Mouse (Mus musculus) mouse trophoblast stem cell (cell line): ENCODE data around the gene Gm20388.

Source experiments
- in situ Hi-C, 2 experiments: fragments of 300-500 bp; cut with MseI, MboI; formaldehyde crosslinking; loops; 2 replicates in 1 of 2; 3 replicates in 1 of 2; pipeline ENCODE4 v1.15.1; 2025

The Gm20388 gene

DNA sequence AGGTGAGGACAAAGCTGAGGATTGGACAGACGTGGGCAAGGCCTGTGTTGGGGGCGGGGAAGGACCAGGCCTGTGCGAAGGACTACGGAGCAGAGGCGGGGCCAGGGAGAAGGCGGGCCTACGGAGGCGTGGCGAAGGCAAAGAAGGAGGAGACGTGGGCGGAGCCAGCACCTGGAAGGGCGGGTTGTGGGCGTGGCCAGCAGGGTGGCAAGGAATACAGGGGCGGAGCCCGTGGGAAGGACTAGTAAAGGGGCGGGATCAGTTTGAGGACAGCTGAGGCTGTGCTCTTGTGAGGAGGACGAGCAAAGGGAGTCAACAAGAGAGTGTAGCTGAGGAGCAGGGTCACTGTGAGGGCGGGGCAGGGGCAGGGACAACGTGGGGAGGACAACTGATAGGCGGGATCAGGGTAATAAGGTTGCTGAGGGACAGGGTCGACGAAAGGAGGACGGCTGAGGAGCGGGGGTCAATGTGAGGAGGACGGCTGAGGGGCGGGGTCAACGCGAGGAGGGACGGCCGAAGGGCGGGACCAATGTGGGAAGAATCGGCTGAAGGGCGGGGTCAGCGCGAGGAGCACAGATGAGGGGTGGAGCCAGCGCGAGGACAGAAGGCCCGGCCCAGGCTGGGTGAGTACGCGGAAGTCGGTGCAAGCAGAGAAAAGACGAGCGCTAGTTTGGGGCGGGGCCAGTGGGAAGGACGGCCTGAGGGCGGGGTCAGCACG is 2370.8 kb downstream of the Gm20388 start:
- in situ Hi-C loops: loop anchor here in 1 of 2 experiments (5.0 kb wide), 1 partner anchor 41 kb away; no protein-coding TSS in a partner anchor

- in situ Hi-C loops: loop anchor here in 1 of 2 experiments (5.0 kb wide), 1 partner anchor 40 kb away; no protein-coding TSS in a partner anchor
Observed at GRCm38 (mm10) chr8:122282035-122282358, 2371.4 kb downstream of the Gm20388 start, which contains the start of gene Zfpm1. Zfpm1 (plus strand) TSS chr8:122282141.

DNA sequence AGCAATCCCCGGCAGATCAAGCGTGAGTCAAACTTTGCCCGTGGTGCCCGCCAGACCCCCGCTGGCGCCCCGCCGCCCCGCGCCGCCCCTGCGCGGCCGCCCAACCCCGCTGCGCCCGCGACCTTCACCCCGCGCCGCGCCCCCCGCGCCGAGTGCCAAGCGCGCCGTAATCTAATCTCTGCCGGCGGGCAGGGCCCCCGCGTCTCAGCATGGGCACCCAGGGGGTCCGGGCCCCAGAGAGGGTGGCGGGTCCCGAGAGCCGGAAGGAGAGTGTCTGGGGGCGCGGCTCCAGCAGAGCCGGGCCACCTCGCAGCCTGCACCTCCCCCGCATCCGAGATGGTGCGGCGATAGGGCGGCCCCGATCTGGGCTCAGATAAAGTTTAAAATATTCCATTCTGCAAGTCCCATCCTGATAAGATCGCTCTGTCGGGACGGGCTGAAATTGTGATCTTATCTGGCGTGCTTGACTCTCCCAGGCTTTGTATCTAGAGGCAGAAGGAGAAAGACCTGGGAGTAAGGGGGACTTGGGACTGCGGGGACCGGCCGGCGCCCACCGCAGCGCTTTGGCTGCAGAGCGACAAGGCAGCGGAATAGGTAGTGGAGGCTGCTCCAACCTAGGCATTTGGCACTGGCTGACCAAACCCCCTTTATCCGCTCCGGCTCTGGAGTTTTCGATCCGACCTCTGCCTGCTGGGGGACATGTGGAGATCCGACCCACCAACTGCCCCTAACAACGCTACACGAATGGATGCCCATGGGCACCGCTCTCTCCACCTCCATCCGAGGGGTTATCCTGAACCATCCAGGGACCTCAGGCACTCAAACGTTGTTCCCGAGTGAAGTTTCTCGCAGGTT is 2372.1 kb downstream of the Gm20388 start:
- in situ Hi-C loops: loop anchor here in 1 of 2 experiments (5.0 kb wide), 1 partner anchor 40 kb away; no protein-coding TSS in a partner anchor

DNA sequence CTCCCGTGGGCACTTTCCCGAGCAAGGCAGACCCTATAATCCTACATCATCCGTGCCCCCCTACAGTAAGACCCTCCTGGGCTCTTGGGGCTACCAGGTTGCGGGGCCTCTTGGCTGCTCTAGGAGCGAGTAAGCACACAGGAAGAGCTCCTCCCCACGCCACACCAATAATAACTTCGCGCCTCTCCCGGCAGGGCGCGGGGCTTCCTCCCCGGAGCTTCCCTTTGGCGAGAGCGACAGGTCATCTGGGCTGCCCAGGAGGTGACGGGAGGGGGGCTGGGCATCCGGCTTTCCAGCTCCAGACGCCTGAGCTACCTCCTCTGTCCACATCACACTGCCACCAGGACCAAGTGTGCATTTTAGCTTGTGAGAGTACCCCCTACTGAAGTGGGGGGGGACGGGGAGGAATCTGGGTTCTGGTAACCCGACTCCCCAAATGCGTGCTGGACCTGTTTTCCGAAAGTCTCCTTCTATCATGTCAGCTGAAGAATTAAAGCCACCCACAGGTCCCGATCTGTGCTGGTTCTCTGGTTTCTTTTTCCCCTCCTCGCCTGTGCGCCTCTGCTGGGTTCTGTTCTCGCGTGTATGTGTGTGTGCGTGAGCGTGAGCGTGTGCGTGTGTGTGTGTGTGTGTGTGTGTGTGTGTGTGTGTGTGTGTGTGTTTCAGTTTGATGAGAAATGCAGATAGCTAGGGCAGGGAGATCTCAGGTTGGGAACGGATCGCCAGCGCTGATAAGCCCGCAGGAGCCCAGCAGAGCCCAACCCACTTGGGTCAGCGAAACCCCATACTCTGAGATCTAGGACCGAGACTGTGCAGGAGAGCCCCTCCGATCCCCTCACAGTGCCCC is 2372.9 kb downstream of the Gm20388 start:
- in situ Hi-C loops: loop anchor here in 1 of 2 experiments (5.0 kb wide), 1 partner anchor 39 kb away; no protein-coding TSS in a partner anchor

- in situ Hi-C loops: loop anchor here in 1 of 2 experiments (5.0 kb wide), 1 partner anchor 38 kb away; no protein-coding TSS in a partner anchor
Observed at GRCm38 (mm10) chr8:122284203-122284658, 2373.6 kb downstream of the Gm20388 start.

- in situ Hi-C loops: loop anchor here in 1 of 2 experiments (5.0 kb wide), 1 partner anchor 38 kb away; no protein-coding TSS in a partner anchor
Observed at GRCm38 (mm10) chr8:122284659-122285261, 2374.1 kb downstream of the Gm20388 start.

GRCm38 (mm10) chr8:122285727-122286126 is 2375.1 kb downstream of the Gm20388 start:
- in situ Hi-C loops: no loop called here

GRCm38 (mm10) chr8:122286899-122287298 is 2376.3 kb downstream of the Gm20388 start:
- in situ Hi-C loops: no loop called here

DNA sequence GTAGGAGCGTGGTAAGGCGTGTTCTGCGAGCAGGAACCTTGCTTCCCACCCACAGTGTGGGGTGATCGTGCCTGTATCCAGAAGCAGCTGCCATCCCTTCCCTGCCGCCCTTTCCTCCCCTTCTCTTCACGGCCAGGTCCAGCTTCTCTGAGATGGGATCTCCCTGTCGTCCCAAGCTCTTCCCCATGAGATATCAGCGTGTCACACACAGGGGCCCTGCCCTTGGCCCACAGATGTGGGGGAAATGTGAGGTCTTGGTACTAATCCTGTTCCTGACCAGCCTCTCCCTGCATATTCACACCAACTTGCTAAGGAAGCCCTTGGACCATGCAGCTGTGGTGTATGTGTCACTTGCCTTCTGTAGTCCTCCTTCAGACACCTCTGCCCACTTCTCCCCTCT is 2377.1 kb downstream of the Gm20388 start:
- in situ Hi-C loops: no loop called here

DNA sequence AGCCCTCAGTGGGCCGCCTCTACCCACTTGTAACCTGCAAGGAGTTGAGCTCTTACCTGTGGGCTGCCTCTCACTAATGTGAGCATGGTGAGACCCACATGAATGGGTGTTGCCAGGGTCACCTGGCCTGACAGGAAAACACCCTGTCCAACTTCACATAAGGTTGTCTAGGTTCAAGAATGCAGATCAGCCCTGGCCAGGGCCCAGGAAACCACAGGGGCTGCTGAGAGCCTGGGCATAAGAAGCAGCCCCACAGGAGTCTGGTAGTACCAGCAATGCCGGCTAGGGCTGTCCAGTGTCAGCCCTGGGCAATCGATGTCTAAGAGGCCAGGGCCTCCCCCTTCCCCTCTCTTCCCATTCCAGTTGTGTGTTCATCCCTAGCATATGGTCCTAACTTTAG is 2377.7 kb downstream of the Gm20388 start:
- in situ Hi-C loops: no loop called here

DNA sequence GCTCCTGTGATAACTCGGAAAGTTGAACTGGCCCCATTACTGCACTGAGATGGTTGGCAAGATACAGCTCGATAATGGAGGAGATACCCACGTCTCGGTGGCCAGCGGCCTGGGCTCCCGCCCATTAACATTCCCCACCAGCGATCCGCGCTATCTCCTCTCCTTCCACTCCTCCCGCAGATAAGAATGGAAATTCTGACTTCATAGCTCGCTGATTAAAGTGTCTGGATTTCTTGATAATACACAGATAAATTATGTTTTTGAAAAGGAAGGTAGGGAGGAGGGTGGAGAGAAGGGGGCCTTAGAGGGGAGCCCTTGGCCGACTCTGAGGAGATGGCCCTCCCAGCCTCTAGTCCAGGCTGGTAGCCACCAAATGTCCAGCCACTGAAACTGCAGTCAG is 2380.4 kb downstream of the Gm20388 start:
- in situ Hi-C loops: no loop called here

GRCm38 (mm10) chr8:122291549-122291948 is 2380.9 kb downstream of the Gm20388 start:
- in situ Hi-C loops: no loop called here

GRCm38 (mm10) chr8:122293484-122293883 is 2382.8 kb downstream of the Gm20388 start:
- in situ Hi-C loops: no loop called here

GRCm38 (mm10) chr8:122294273-122294683 is 2383.6 kb downstream of the Gm20388 start:
- in situ Hi-C loops: no loop called here

GRCm38 (mm10) chr8:122295389-122295788 is 2384.7 kb downstream of the Gm20388 start:
- in situ Hi-C loops: no loop called here

DNA sequence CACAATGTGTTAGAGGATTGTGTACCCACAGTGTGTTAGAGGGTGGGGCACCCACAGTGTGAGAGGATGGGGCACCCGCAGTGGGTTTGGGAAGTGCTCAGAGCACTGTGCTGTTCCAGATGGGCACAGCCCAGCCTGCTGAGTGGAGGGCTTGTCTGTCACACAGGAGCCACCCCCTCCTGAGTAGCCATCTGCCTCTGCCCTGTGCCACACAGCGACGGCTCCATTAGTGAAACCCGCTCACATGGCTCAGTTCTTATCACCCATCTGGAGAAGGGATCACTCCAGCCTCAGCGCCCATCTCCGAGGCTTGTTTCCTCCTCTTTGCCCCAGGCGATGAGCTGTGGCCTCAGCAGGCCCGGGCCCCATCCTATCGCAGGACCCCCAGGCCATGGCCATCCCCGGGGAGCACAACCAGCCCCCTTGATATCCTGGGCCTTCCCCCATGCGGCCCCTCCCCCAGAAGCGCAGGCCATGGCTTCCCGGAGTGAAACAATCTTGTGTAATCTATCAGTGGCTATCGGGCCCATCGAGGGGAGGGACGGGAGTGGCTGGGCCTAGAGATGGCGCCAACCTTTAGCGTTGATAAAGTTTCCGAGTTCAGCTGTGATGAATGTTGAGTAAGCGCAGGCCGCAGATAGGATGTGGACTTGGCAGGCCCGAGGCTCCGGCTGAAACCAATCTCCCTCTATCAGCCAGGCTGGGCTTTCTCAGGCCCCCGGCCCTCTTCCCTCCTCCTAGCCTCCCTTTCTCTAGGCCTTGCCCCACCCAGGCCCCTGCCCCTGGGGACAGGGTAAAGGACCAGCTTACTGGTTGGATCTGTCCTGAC is 2385.7 kb downstream of the Gm20388 start:
- in situ Hi-C loops: no loop called here

- in situ Hi-C loops: no loop called here
Observed at GRCm38 (mm10) chr8:122299581-122300254, 2389.1 kb downstream of the Gm20388 start.

GRCm38 (mm10) chr8:122301081-122301480 is 2390.4 kb downstream of the Gm20388 start:
- in situ Hi-C loops: no loop called here

DNA sequence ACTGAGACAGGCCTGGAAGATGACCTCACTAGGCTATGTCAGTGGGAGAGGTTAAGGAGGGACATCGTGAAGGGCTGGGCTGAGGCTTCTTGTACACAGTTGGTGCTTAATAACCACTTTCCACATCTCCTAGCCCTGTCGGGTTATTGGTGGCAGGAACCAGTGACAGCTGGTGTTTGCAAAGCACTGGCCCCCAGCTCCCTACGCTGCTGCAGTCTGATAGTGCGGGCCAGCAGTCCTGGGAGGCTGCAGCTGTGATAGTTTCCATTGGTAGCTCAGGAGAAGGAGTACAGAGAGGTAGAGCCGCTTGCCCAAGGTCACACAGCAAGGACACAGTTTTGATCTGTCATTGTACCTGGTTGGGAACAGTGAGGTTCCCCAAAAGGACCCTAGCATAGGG is 2391.2 kb downstream of the Gm20388 start:
- in situ Hi-C loops: no loop called here
